Mouse (Mus musculus) erythroblast, adult 5-6 weeks (primary cell): Measurements from ENCODE around the gene Ddx23. TPM values are rescaled to one million over a fixed set of nuclear protein-coding genes. Genes with fewer than 3 reads are reported as not detected.

Experiments
- ATAC-seq: replicated peaks from 2 replicates; pipeline ENCODE4 v1.8.0; 2016; ENCODE audit warnings: moderate number of reproducible peaks, mild to moderate bottlenecking, moderate TSS enrichment, inconsistent platforms; ENCODE audit not compliant: poor library complexity, low FRiP score, severe bottlenecking
- total RNA-seq, 2 experiments: library from RNA; stranded (forward) in 1 of 2; stranded (reverse) in 1 of 2; fragments of 150-400 nt in 1 of 2; fragments of 200-764, 138-1000 nt in 1 of 2; gene quantifications; 2 replicates each; pipeline versions ENCODE4 v1.2.3 to v1.2.4; 2015 to 2017; ENCODE audit warnings: low replicate concordance in 2 of 2

Ddx23 gene
- total RNA-seq, 2 experiments from 2014 or later, result 10.4 to 40.2 TPM

DNA sequence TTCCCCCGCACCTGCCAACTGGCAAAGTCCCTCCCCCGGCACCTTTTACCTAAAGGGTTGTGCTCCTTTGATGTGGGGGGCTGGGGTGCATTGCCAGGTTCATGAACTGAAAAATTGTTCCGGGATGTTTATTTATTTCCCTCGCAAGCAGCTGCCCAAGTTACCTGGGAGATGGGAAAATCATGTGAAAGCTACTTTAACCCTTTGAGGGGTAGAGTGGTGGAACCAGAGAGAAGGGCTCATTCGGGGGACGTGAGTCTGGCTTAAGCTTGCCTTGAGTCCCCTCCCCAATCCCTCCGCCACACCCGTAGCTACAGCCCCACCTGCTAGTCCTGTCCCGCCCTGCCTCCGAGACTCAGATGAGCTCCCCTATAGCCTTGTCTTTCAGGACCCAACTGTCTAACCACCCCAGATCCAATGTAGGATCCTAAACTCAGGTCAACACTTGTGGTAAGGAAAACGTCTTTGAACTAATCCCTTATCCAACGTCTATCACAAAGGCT is 52.5 kb downstream of the Ddx23 start:
- no peak for ATAC-seq

DNA sequence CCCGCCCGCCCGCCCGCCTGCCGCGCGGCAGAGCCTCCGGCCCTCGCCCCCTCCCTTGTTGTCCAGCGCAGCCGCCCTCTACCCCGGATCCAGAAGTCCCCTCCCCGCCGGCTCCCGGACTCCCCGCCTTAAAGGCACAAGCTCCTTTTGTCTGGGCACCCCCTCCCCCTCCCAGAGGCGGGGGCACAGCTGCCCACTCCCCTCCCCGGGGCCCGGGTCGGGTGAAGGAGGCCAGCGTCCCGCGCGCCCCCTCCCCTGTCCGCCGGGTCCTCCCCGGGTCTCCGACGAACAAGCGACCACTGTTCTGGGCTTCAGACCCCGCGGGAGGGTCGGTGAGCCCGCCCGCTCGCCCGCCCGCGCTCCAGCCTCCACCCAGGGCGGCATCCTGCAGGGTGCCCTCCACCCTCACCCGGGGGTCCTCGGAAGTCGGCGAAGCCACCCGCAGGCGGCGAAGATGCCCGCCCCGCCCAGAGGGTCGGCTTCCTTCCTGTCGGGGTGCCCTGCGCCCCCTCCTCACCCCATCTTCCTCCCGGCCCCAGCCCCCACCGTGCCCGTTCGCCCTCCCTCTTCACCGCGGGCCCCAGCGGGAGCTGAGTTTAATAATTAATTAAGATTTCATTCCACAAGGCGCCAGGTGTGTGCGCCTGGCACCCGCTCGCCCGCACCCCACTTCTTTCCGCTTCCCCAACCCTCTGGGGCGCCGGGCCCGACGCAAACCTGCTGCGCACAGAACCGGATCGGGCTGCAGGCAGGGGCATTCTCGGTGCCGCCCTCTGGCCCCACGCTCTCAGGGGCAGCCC is 53.2 kb downstream of the Ddx23 start, which contains the start of gene Adcy6:
Gene Adcy6 (minus strand): TSS at position 746 of the 800 bp plus-strand sequence.
- 0 out of 2 replicates have a peak, but pooled peaks have one; percentile 20 for ATAC-seq

DNA sequence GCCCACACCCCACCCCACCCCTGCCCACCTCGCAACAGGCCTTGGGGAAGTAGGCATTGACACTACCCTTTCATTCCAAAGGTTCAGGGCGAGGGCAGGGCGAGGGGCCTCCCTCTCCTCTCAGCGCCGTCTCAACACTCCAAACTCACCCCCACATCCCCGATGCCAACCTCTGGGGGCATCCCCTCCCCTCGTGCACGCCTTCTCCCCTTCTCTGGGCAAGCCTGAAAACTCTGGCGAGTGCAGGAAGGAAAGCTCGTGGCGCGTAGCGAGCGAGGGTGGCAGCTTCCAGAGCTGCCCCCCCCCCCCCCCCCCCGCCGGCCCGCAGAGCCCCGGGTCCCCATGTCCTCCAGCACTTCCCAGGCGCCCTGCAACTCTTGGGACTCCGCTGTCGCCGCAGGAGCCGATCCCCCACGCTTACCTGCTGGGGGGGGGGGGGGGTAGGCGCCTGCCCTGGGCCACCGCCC is 53.9 kb downstream of the Ddx23 start:
- ATAC-seq, result no peak; the same call in 1 of the 2 replicates

DNA sequence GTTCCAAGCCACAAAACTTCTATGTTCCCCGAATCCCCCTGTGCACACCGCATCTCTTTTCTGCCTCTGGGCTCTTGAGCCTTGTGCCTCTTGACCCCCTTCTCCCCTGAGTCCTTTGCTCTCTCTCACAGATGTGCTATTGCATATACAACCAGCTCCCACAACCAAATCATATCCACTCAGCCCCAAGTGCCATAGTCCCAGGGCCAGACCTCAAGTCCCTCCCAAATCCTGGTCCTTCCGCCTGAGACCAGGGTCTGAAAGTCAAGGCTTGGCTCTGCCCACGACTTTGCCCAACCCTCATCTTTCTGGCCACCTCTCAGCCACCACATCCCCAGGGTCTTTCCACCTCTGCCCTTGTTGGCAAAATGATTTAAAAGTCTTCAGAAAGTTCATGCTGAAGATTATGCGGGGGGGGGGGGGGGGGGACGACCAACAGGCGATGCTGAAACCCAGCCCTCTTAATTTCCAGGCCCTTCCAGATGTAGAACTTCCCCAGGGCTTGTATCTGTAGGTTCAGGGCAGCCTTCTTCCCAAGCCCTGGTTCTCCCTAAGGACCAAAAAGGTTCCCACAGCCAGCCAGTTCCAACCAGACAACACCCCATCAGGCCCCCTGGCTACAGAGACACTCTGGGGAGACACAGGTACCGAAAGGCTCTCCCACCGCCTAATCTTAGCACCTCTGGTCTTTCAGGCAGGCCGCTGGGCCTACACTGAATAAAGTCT is 54.5 kb downstream of the Ddx23 start:
- ATAC-seq, result 0 out of 2 replicates have a peak, but pooled peaks have one; percentile 9

DNA sequence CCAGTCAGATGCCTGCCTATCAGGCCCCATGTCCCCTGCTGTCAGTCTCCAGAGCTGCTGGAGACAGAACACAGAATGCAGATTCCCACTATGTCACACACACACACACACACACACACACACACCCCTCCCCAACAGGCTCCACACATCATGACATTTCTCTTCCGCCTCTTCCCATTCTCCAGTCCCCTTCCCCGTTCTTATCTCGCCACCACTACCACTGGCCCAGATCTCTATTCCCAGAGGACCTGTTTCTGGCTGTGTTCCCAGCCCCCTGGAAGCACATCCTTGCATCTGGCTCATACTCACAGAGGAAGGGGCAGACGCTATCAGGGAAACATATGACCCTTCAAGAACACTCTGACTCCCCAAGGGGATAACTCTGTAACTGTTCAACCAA is 55.1 kb downstream of the Ddx23 start:
- 0 out of 2 replicates have a peak, but pooled peaks have one; percentile 1 for ATAC-seq

DNA sequence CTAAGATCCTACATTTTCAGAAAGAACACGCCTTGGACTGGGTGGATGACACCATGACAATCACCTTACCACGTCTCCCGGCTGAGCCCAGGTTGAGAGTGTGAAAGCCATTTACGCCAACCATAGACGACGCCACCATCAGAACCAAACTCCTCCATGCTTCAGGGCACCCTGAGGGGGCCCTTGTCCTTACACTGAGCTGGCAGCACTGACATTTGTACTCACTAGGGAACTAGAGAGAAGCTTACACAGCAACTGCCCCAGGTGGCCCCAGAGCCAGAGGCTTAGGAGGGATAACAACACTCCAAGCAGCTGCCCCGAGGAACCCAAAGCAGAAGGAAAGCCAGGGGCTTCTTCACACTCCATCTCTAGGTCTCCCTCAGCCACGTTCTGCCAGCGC is 56.0 kb downstream of the Ddx23 start:
- ATAC-seq, result no peak

DNA sequence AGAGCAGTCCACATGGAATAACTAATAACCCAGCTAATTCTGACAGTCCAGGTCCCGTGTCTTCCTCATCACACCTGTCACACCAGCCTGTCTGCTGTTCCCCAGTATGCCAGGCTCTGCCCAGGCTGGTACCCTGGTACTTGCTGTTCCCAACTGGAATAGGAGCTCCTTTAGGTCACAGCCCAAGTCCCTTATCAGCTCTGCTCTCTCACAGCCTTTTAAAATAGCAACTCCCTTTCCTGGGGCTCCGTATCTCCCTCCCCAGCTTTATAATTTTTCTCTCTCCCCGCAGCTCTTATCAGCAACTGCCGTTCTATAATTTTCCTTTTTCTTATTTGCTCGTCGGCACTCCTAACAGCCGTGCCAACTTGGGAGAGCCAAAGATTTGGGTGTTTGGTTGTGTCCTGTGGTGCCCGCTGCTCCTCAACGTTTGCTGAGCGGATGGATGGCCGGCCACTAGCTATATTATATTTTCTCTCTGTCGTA is 56.6 kb downstream of the Ddx23 start:
- peak; percentile 69 for ATAC-seq

DNA sequence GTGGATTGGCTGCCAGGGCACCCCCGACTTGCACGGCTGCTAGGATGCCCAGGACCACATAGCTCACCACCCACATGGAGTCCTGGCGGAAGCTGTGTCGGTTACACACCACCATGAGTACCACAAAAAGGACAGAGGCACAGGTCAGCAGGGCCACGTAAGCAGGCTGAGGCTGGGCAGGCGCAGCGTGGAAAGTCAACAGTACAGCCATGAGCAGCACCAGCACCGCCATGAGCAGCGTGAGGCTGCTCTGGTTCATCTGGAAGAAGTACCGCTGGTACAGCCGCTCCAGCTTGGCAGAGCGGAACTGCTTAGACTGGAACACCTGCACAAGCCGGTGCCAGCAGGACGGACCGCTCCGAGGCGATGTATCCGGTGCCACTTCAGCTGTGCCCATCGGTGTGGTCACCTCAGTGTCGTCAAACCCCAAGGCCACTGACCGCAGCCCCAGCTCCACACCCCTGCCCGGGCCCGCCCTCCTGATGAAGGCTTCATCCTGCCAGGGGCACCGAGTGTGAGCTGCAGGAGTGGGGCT is 58.6 kb downstream of the Ddx23 start:
- no peak for ATAC-seq

DNA sequence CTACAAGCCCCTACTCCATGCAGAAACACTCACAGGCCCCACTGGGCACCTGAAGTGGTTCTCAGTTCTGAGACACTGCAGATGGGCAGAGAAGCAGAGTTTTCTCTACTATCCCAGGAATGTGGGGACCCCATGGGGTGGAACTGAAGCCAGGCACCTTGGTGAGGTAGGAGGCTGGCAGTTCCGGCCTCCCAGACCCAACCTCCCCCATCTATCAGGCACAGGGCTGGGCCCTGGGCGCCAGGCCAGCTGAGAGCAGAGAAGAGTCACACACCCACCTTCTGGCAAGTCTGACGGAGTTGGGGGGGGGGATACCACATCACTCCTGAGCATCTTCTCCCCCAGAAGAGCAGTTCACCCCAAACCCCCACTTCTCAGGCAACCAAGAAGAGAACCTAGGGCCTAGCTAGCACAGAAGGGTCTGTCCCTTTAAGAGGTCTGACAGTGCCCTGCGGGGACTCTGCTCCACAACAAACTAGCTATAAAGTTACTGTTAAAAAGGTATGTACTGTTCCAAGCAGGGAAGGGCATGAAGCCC is 59.7 kb downstream of the Ddx23 start:
- ATAC-seq, result peak; percentile 56

DNA sequence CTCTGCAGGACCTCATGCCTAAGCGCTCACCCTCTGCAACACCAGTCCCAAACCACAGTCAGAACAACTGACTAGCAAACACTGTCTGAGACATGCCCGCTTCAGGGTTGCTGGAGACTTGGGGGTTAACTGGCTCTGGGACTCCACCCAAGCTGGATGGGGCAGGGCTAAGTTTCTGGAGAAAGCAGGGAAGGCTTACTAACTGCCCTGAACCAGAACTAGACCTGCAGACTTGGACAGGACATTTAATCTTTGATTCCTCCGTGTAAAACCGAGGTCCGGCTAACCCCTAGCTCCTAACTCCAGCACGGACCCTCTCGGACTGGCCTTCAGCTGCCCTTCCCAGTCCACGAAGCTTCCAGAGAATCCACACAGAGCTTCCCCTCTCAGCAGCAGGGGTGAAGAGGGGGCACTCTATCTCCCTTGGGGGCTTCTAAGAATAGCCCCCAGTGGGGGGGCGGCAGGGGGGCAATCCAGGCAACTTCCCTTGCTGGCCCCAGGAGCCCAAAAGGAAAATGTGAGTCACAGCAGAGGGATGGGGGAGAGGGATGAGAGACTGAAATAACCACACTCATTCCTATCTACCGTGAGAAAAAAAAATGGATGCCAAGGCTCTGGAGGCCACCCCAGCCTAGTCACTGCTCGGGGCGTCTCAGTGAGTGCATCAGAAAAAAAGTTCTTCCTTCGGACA is 60.4 kb downstream of the Ddx23 start:
- ATAC-seq, result peak; percentile 66

DNA sequence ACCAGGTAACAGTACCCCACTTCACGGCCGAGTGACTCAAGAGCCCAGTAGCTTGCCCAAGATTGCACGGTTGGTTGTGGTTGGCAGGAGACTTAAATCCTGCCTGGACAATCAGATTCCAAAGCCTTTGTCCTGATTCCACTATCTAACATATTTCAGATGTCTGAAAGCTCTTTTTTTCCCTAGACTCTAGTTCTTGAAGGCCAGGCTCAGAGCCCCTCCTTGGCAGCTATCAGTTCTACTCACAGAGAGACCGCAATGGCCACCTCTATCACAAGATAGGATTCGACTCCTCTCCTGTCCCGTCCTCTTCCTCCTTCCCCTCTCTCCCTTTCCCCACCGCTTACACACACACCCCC is 60.9 kb downstream of the Ddx23 start:
- no peak for ATAC-seq

DNA sequence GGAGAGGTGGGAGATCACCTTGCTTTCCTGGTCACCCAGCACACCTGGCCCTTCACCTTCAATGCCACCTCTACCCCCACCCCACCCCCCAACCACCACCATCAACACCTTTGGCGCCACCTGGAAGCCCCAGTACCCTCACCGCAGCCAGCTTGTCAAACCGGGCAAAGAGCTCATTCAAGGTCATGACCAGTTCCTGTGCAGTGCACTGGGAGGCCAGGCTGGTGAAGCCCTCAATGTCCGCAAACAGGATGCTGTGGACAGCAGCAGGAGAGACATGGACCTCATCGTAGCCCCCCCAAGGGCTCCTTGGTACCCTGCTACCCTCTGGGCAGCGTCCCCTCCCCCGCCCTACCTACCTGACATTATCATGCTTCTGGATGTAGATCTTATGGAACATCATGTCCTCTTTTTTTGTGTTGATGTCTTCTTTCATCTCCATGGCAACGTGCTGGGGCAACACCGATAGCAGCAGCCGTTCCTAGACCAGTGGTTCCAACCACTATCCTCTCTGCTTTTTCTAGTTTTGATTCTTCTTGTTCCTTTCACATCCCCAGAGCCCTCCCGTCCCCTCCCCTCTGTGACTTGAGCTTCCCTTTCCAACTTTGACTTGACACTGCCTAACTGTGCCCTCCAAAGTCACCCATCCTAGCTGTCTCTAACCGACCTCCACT is 62.5 kb downstream of the Ddx23 start:
- no peak for ATAC-seq

DNA sequence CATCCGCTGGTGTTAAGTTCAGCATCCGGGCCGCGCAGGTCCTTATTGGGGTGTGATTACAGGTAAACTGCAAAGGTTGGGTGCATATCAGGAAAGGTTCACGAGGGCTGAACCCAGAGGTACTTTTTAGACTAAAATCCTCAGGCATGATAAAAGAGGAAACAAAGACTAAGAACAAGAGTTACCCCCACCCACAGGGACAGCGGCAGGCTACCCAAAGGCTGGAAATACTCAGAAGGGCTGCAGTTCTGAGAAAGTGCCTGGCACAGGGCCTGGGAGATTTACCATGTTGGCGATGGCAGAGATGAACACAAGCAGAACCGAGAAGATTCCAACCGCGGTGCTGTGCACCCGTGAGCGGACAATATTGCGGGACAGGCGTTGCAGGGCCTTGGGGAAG is 66.1 kb downstream of the Ddx23 start:
- ATAC-seq, result no peak

Other genes starting within 250 kb of the Ddx23 start
- gene Olfr282, start 231.7 kb downstream of the Ddx23 start, total RNA-seq (2015; ENCODE audit: low replicate concordance), result not detected in 2 replicates
- gene Olfr282, start 231.7 kb downstream of the Ddx23 start, total RNA-seq (2017; ENCODE audit: low replicate concordance), result not detected in 2 replicates
- not detected in 2 replicates for gene Olfr281, start 210.3 kb downstream of the Ddx23 start, total RNA-seq (2015; ENCODE audit: low replicate concordance)
- not detected in 2 replicates for gene Olfr281, start 210.3 kb downstream of the Ddx23 start, total RNA-seq (2017; ENCODE audit: low replicate concordance)
- not detected in 2 replicates for gene OR5BS1P, start 193.0 kb downstream of the Ddx23 start, total RNA-seq (2015; ENCODE audit: low replicate concordance)
- gene OR5BS1P, start 193.0 kb downstream of the Ddx23 start, total RNA-seq (2017; ENCODE audit: low replicate concordance), result not detected in 2 replicates
- gene Lalba, start 180.2 kb downstream of the Ddx23 start, total RNA-seq (2015; ENCODE audit: low replicate concordance), result not detected in 2 replicates
- not detected in 2 replicates for gene Lalba, start 180.2 kb downstream of the Ddx23 start, total RNA-seq (2017; ENCODE audit: low replicate concordance)
- gene Olfr279, start 170.5 kb downstream of the Ddx23 start, total RNA-seq (2015; ENCODE audit: low replicate concordance), result not detected in 2 replicates
- 0.17 TPM in 1 of 2 replicates, not detected in the other for gene Olfr279, start 170.5 kb downstream of the Ddx23 start, total RNA-seq (2017; ENCODE audit: low replicate concordance)
- 15.9 and 17.1 TPM in 2 replicates for gene Kansl2, start 128.6 kb downstream of the Ddx23 start, total RNA-seq (2015; ENCODE audit: low replicate concordance)
- gene Kansl2, start 128.6 kb downstream of the Ddx23 start, total RNA-seq (2017; ENCODE audit: low replicate concordance), result 4.9 and 11.4 TPM in 2 replicates
- 23.8 and 41.1 TPM in 2 replicates for gene Ccnt1, start 92.0 kb downstream of the Ddx23 start, total RNA-seq (2015; ENCODE audit: low replicate concordance)
- 37.2 and 38.3 TPM in 2 replicates for gene Ccnt1, start 92.0 kb downstream of the Ddx23 start, total RNA-seq (2017; ENCODE audit: low replicate concordance)
- not detected in 2 replicates for gene 4930415O20Rik, start 91.9 kb downstream of the Ddx23 start, total RNA-seq (2015; ENCODE audit: low replicate concordance)
- gene 4930415O20Rik, start 91.9 kb downstream of the Ddx23 start, total RNA-seq (2017; ENCODE audit: low replicate concordance), result not detected in 2 replicates
- gene Adcy6, start 52.8 kb downstream of the Ddx23 start, total RNA-seq (2015; ENCODE audit: low replicate concordance), result 4.8 and 26.8 TPM in 2 replicates
- 33.2 and 42.9 TPM in 2 replicates for gene Adcy6, start 52.8 kb downstream of the Ddx23 start, total RNA-seq (2017; ENCODE audit: low replicate concordance)
- not detected in 2 replicates for gene Cacnb3, start 32.1 kb downstream of the Ddx23 start, total RNA-seq (2015; ENCODE audit: low replicate concordance)
- not detected in 2 replicates for gene Cacnb3, start 32.1 kb downstream of the Ddx23 start, total RNA-seq (2017; ENCODE audit: low replicate concordance)
- gene Rnd1, start 14.6 kb upstream of the Ddx23 start, total RNA-seq (2015; ENCODE audit: low replicate concordance), result 4.4 TPM in 1 of 2 replicates, not detected in the other
- gene Rnd1, start 14.6 kb upstream of the Ddx23 start, total RNA-seq (2017; ENCODE audit: low replicate concordance), result 0.42 and 2.2 TPM in 2 replicates
- not detected in 2 replicates for gene Ccdc65, start 45.3 kb upstream of the Ddx23 start, total RNA-seq (2015; ENCODE audit: low replicate concordance)
- not detected in 2 replicates for gene Ccdc65, start 45.3 kb upstream of the Ddx23 start, total RNA-seq (2017; ENCODE audit: low replicate concordance)
- gene Fkbp11, start 65.3 kb upstream of the Ddx23 start, total RNA-seq (2015; ENCODE audit: low replicate concordance), result 1.2 TPM in 1 of 2 replicates, not detected in the other
- gene Fkbp11, start 65.3 kb upstream of the Ddx23 start, total RNA-seq (2017; ENCODE audit: low replicate concordance), result 0.84 and 1.0 TPM in 2 replicates
- gene Arf3, start 100.3 kb upstream of the Ddx23 start, total RNA-seq (2015; ENCODE audit: low replicate concordance), result 7.1 and 8.4 TPM in 2 replicates
- gene Arf3, start 100.3 kb upstream of the Ddx23 start, total RNA-seq (2017; ENCODE audit: low replicate concordance), result 4.6 and 8.1 TPM in 2 replicates
- 1.0 TPM in 1 of 2 replicates, not detected in the other for gene Wnt10b, start 115.3 kb upstream of the Ddx23 start, total RNA-seq (2015; ENCODE audit: low replicate concordance)
- gene Wnt10b, start 115.3 kb upstream of the Ddx23 start, total RNA-seq (2017; ENCODE audit: low replicate concordance), result not detected in 2 replicates
- not detected in 2 replicates for gene Wnt1, start 127.0 kb upstream of the Ddx23 start, total RNA-seq (2015; ENCODE audit: low replicate concordance)
- gene Wnt1, start 127.0 kb upstream of the Ddx23 start, total RNA-seq (2017; ENCODE audit: low replicate concordance), result not detected in 2 replicates
- gene Ddn, start 146.6 kb upstream of the Ddx23 start, total RNA-seq (2015; ENCODE audit: low replicate concordance), result not detected in 2 replicates
- not detected in 2 replicates for gene Ddn, start 146.6 kb upstream of the Ddx23 start, total RNA-seq (2017; ENCODE audit: low replicate concordance)
- gene Prkag1, start 168.6 kb upstream of the Ddx23 start, total RNA-seq (2015; ENCODE audit: low replicate concordance), result 20.2 and 21.5 TPM in 2 replicates
- 35.1 and 37.9 TPM in 2 replicates for gene Prkag1, start 168.6 kb upstream of the Ddx23 start, total RNA-seq (2017; ENCODE audit: low replicate concordance)
- gene Kmt2d, start 208.3 kb upstream of the Ddx23 start, total RNA-seq (2015; ENCODE audit: low replicate concordance), result 23.0 and 28.1 TPM in 2 replicates
- gene Kmt2d, start 208.3 kb upstream of the Ddx23 start, total RNA-seq (2017; ENCODE audit: low replicate concordance), result 27.9 and 31.8 TPM in 2 replicates
- gene Rhebl1, start 231.6 kb upstream of the Ddx23 start, total RNA-seq (2015; ENCODE audit: low replicate concordance), result 2.1 TPM in 1 of 2 replicates, not detected in the other
- 0.98 and 1.8 TPM in 2 replicates for gene Rhebl1, start 231.6 kb upstream of the Ddx23 start, total RNA-seq (2017; ENCODE audit: low replicate concordance)
- not detected in 2 replicates for gene Dhh, start 235.6 kb upstream of the Ddx23 start, total RNA-seq (2015; ENCODE audit: low replicate concordance)
- not detected in 2 replicates for gene Dhh, start 235.6 kb upstream of the Ddx23 start, total RNA-seq (2017; ENCODE audit: low replicate concordance)